Mouse (Mus musculus) urinary bladder, postnatal 0 days (tissue): ENCODE measurements around the gene Ssty1. TPM values are rescaled to one million over a fixed set of nuclear protein-coding genes. Genes with fewer than 3 reads are reported as not detected.

Source experiments
- polyA plus RNA-seq: library from polyadenylated mRNA; unstranded; fragments of >200 nt; fragmentation: Nextera tagmentation; extraction: Ambion mirVana; gene quantifications from 2 replicates; pipeline ENCODE4 v1.2.1, GENCODE M21; 2015

Gene Ssty1
- polyA plus RNA-seq = not detected in 2 replicates

DNA sequence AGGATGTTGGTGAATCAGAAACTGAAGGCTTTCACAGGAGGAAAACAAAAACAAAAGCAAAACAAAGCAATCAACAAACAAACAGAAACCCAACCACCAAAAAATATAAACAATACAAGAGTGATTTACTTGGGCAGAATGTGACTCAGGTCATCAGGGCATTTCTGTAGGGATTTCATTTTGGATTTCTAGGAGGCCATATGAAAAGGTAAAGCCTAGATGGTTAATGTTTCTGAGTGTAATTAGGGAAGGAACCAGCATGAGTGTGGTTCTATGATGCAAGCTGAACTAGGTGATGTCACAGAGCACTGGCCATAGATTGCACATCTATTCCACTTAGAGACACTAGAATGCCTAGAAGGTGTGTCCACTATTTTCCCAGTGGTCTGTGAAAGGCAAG lies at the start of gene Ssty1:
Ssty1 (plus strand) TSS at position 301 of the 400 bp plus-strand sequence.

DNA sequence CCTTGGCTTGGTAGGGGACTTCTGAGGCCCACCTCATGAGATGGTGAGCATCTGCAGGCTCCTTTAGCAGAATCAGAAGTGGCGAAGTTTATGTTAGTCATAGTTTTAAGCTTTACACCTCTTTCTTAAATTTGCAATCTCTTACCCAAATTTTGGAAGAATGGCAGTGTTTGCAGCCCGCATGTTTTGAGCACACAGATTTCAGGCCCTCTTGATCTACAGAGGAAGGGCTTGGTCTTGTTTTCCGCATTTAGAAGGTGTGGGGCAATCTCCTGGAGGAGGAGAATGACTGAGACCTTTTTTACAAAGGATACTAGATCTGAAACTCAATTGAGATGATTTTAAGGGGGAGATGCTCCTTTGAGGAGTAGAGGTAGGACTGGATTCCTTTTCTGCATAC lies 27.2 kb upstream of the Ssty1 start, which contains the start of gene Gm21764:
Gm21764 (minus strand) TSS at position 101 of the 400 bp plus-strand sequence.

Other genes with a start within 250 kb of the Ssty1 start
- gene Gm21904, start 242.8 kb upstream of the Ssty1 start, polyA plus RNA-seq = not detected in 2 replicates
- not detected in 2 replicates for gene Gm20772, start 214.4 kb upstream of the Ssty1 start, polyA plus RNA-seq
- gene Gm20831, start 214.4 kb upstream of the Ssty1 start, polyA plus RNA-seq = not detected in 2 replicates
- not detected in 2 replicates for gene Srsy, start 151.8 kb upstream of the Ssty1 start, polyA plus RNA-seq
- not detected in 2 replicates for gene Gm21764, start 27.3 kb upstream of the Ssty1 start, polyA plus RNA-seq